Mouse (Mus musculus) ovary, adult 10 weeks (tissue): ENCODE measurements around the gene Cblb. TPM values are rescaled to one million over a fixed set of nuclear protein-coding genes. Genes with fewer than 3 reads are reported as not detected.

ENCODE experiments used
- polyA plus RNA-seq: library from polyadenylated mRNA; stranded (reverse); fragments of 350-450 nt; fragmentation: Illumina TruSeq; extraction: RNeasy Lipid Tissue Mini Kit (QIAGEN cat#74804); gene quantifications from one replicate; pipeline ENCODE4 v1.2.3, GENCODE M21; 2014

The Cblb gene
- polyA plus RNA-seq = 22.9 TPM

DNA sequence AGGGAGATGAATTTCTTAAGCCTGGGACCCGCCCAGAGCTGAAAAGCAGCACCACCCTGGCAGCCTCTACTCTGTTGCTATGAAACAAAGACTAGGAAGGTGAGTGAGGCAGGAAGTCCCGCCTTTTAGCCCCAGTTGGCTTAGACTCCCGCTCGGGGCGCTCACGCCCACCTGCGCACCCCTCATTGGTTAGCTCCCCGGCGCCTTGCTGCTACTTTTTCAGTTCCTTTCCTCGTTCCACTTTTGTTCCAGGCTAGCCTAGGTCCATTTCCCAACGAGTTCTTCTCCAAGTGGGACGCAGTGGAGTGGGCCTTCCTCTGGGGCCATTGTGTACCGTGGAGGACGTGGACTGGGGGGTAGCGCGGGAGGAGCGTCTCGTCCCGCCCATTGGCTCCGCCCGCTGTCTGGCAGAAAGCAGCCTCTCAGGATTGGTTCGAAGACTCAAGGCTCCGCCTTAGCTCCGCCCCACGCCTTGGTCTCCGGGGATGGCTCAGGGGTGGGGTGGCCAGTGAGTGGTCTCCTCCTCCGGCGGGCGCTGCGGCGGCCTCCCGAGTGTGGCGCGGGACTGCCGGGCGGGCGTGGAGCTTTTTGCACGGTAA, at the start of gene Cblb:
TSS of gene Cblb (plus strand) at position 135 of the 599 bp plus-strand sequence.

